12 mouse cellular contexts compared by ENCODE assay signal in the genomic region with DNA sequence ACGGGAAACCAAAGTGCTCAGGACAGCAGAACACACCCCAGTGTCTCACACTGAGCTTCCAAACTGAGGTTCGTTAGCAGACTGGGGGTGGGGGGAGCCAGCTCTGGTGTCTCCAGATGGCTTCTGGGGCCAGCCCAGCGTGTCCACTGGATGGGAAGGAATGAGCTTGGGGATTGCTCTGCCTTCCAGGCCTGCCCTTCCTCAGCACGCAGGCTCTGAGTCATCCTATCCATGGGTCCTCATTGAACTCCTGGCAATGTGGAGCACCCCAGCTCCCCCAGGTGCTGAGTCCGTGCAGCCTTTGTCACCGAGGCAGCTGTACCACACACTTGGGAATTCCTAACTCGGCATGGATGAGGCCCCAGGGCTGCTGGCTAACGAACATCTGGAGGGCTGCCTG. TPM values are rescaled to one million over a fixed set of nuclear protein-coding genes. Genes with fewer than 3 reads are reported as not detected.
A peak's percentile ranks its signal among the peaks of the same experiment; 100 is the strongest.
DNase-seq lines count a peak whose midpoint lies in the region; ATAC-seq and TF ChIP-seq lines count a peak whose summit lies in the region.
"Had no signal": no experiment of that assay in that cellular context is flagged by ENCODE, and none has a peak within 500 bp of the region (broad histone marks: within the 10 kb centered on the region; RNA-seq: fewer than 3 reads in every experiment).

No protein-coding gene starts in this region.

- 0 out of 2 replicates have a peak overlapping the region, but pooled peaks have one; percentile 14 for H3K27ac ChIP-seq in forebrain, embryonic 12.5 days
- H3K27ac ChIP-seq in forebrain, embryonic 13.5 days, result no peak overlapping the region
- H3K27ac ChIP-seq in limb, embryonic 10.5 days, result peak overlapping the region; percentile 42; the same call in 1 of the 2 replicates
- peak overlapping the region; percentile 76 for H3K27ac ChIP-seq in olfactory bulb, adult 2 months (ENCODE audit: insufficient read depth, low read depth, low read length)
- H3K27ac ChIP-seq: heart, embryonic 15.5 days had no signal

- no peaks in the 10 kb centered on the region for H3K27me3 ChIP-seq in forebrain, embryonic 12.5 days
- H3K27me3 ChIP-seq in forebrain, embryonic 13.5 days, result no peaks in the 10 kb centered on the region
- H3K27me3 ChIP-seq in limb, embryonic 10.5 days (ENCODE audit: low read depth, poor library complexity, severe bottlenecking), result no peaks in the 10 kb centered on the region
- H3K27me3 ChIP-seq: heart, embryonic 15.5 days had no signal

- H3K36me3 ChIP-seq in forebrain, embryonic 12.5 days (replicated peaks), result no peaks in the 10 kb centered on the region
- H3K36me3 ChIP-seq in forebrain, embryonic 13.5 days (ENCODE audit: poor library complexity, severe bottlenecking), result no peaks in the 10 kb centered on the region
- no peaks in the 10 kb centered on the region for H3K36me3 ChIP-seq in limb, embryonic 10.5 days
- H3K36me3 ChIP-seq: heart, embryonic 15.5 days had no signal

- H3K9me3 ChIP-seq in forebrain, embryonic 12.5 days, result no peaks in the 10 kb centered on the region
- H3K9me3 ChIP-seq in forebrain, embryonic 13.5 days (replicated peaks), result no peaks in the 10 kb centered on the region
- H3K9me3 ChIP-seq in limb, embryonic 10.5 days (replicated peaks), result no peaks in the 10 kb centered on the region
- H3K9me3 ChIP-seq: heart, embryonic 15.5 days; megakaryocyte, embryonic 14.5 days had no signal

- TF ChIP-seq CTCF in olfactory bulb, adult 2 months (IDR thresholded peaks at IDR 0.05; ENCODE audit: insufficient read depth, low read depth, low read length), result no peak

- WGBS in forebrain, embryonic 12.5 days, result 55% methylated on average over 8 of the region's 8 CpGs
- 50% methylated on average over 8 of the region's 8 CpGs for WGBS in forebrain, embryonic 13.5 days
- WGBS in limb, embryonic 10.5 days, result 62% methylated on average over 8 of the region's 8 CpGs
- 21% methylated on average over 8 of the region's 8 CpGs for WGBS in olfactory bulb, adult 2 months

- no peak for TF ChIP-seq POLR2A in olfactory bulb, adult 2 months (IDR thresholded peaks at IDR 0.05; ENCODE audit: insufficient read depth, low read depth, low read length)

- peaks cover 35% of the 10 kb centered on the region for H3K4me1 ChIP-seq in forebrain, embryonic 12.5 days
- peaks cover 23% of the 10 kb centered on the region for H3K4me1 ChIP-seq in forebrain, embryonic 13.5 days
- H3K4me1 ChIP-seq in limb, embryonic 10.5 days, result peaks cover 51% of the 10 kb centered on the region
- peaks cover 47% of the 10 kb centered on the region for H3K4me1 ChIP-seq in olfactory bulb, adult 2 months (ENCODE audit: control insufficient read depth, insufficient read depth, low read length)

- DNase-seq in retina, embryonic 14.5 days (ENCODE audit: low spot score), result peak; percentile 32
- DNase-seq in retina, postnatal 1 day, result no peak
- DNase-seq in limb, embryonic 10.5 days (ENCODE audit: low spot score), result no peak
- DNase-seq in adrenal gland, postnatal 14 days, result no peak
- no peak for DNase-seq in left cerebral cortex, adult 11 months (ENCODE audit: low spot score)
- DNase-seq: gastrocnemius, postnatal 14 days; kidney, postnatal 36 days had no signal

- no peak overlapping the region for H3K4me2 ChIP-seq in forebrain, embryonic 12.5 days
- H3K4me2 ChIP-seq in forebrain, embryonic 13.5 days, result no peak overlapping the region
- H3K4me2 ChIP-seq: heart, embryonic 15.5 days had no signal

- H3K9ac ChIP-seq in forebrain, embryonic 12.5 days, result no peak overlapping the region
- H3K9ac ChIP-seq in forebrain, embryonic 13.5 days, result no peak overlapping the region
- H3K9ac ChIP-seq: heart, embryonic 15.5 days had no signal

- ATAC-seq in forebrain, embryonic 12.5 days (ENCODE audit: low FRiP score), result no peak
- no peak for ATAC-seq in forebrain, embryonic 13.5 days

- H3K4me3 ChIP-seq in forebrain, embryonic 12.5 days (replicated peaks), result no peak overlapping the region
- H3K4me3 ChIP-seq in forebrain, embryonic 13.5 days, result no peak overlapping the region
- no peak overlapping the region for H3K4me3 ChIP-seq in limb, embryonic 10.5 days
- no peak overlapping the region for H3K4me3 ChIP-seq in olfactory bulb, adult 2 months (ENCODE audit: insufficient read depth, low read depth, low read length)
- H3K4me3 ChIP-seq: heart, embryonic 15.5 days; megakaryocyte, embryonic 14.5 days had no signal

RNA-seq across cellular contexts. Expression of a gene that starts 24.8 kb away (rescaled TPM):
- 6.1 and 7.6 TPM in 2 replicates for polyA plus RNA-seq in forebrain, embryonic 12.5 days (2016; fragmentation: Nextera tagmentation; extraction: Ambion mirVana)
- polyA plus RNA-seq in forebrain, embryonic 13.5 days (2015; fragmentation: Nextera tagmentation; extraction: Ambion mirVana), result 6.8 and 8.4 TPM in 2 replicates
- 0.78 and 1.7 TPM in 2 replicates for polyA plus RNA-seq in limb, embryonic 10.5 days (2016; fragmentation: Nextera tagmentation; extraction: Ambion mirVana)
- polyA plus RNA-seq in olfactory bulb, adult 2 months (2012; ENCODE audit: insufficient read depth, insufficient read length, low replicate concordance, missing spikeins), result not detected in 2 replicates
- 13.7 and 15.7 TPM in 2 replicates for total RNA-seq in adrenal gland, postnatal 14 days (2021)
